Mouse (Mus musculus) WW6 (cell line): ENCODE data around the gene Wdr11.
A peak's percentile ranks its signal among the peaks of the same experiment; 100 is the strongest.

ENCODE experiments used
- DNase-seq: peaks from one replicate; pipeline ENCODE4 v3.0.0-alpha.2; 2013; ENCODE audit warnings: low read depth, low spot score

Wdr11 gene

DNA sequence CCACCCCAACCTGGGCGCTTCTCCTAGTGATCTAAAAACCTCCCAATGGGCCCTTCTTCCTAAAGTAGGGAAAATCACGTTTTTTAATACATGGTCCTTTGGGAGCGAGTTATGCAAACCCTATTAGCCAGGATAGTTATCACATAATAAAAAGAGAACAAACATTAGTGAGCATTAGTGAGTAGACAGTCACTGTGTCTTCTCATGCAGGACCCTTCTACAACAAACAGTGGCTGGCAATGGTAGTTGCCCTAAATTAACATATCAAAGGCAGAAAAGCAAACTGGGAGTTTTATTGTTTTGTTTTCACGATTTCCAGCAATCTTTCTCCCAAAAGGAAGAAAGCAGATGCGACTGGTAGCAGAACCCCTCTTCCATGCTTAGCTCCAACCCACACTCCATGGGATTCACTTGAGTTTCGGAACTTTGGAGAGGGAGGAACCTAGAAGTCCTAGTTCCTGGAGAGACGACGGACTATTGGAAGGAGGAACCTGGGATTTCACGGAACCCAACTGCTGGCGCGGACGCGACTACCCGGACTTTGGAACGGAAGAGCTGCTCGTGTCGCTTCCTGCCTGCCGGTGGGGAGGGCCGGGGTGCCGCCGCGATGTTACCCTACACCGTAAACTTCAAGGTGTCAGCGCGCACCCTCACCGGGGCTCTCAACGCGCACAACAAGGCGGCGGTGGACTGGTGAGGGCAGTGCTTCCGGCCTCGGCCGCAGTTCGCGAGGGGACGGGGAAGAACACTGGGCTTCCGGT, at the start of gene Wdr11:
Wdr11 (plus strand) TSS at position 493 of the 761 bp plus-strand sequence.
- peak; percentile 63 for DNase-seq

DNA sequence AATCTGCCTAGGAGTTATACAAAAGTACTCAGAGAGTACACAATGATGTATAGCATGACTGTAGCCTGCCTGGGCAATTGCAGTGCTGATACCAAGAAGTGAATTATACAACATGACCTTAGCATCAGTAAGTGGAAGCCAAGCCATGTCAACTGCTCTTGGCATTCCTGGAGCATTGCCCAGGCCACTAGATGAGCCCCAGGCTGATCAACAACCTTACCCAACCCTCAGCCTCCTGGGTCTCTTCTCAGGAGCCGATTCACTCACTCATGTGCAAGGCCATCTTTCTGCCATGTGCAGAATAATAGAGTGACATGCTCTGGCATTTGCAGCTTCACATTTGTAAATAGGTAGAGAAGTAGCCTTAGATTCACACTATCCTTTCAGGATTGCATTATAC, 24.1 kb upstream of the Wdr11 start:
- DNase-seq = no peak

GRCm38 (mm10) chr7:129568338-129568737, 23.3 kb upstream of the Wdr11 start:
- DNase-seq = no peak

DNA sequence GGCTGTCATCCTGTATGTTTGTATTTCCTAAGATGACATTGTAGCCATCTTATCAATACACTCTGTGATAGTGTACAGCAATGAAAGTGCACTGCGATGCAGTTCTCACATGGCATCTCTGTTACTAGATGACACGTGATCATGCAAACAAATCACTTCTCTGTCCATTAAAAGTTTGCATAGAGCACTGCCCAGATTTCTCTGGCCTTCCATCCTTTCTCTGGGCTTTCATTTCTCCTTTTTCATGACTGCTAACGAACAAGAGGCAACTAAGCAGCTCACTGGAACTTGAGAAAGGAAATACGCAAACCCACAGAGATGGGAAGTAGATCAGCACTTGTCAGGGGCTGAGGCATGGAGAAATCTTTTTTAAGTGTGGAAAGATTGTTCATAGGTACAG, 17.2 kb upstream of the Wdr11 start:
- no peak for DNase-seq

DNA sequence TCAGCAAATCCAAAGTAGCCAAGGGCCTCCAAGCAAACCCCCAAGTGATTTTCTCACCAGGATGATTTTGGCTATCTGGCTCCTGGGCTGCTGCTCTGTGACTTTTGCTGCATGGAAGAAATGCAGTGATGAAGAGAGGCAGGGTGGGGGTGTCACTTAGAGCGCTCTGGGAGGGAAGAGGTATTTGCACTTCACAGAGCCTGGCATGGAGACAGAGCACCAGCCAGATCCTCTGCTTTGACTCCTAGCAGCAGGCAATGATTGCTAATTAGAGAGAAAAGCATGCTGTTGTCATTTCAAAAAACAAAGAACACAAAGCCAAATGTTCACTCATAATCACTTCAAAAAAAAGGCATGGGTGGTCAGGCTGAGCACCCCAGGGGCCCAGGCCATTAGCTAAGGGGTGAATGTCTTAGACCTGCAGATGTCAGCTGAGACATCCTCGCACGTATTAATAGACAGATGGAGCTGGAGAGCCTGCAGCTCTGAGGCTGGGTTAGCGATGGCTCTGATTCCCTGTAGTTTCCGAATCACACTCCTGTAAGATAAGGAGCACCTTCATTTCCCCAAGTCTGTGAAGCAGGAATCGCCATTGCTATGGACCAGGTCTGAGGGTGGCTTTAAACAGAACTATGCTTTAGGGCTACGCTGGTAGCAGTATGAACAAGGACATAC, 16.4 kb upstream of the Wdr11 start:
- DNase-seq = no peak

DNA sequence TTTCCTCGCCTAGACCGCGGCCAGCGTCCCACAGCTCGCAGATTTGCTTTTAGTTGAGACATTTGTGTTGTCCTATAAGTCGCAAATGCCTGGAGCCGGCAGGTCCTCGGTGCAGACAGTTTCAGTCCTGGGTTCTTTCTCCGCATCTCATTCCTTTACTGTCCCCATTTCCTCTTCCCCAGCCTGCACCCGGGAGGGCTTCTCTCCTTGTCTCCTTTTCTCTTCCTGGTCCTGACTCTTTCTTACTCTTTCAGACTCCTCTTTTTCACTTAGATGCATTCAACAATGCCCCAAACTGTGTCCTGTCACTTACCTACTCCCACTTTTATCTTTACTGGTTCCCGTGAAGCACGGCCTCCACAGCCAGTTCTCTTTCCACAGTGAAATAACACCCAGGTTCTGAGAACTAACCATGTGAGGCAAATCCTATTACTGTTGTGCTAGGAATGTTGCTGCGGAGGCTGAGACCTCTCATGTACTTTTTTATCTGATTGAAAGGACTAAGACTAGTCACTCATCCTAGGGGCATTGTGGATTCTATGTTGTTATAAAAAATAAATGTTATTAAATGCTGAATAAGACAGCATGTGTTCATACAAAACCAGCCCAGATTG, 576 bp downstream of the Wdr11 start:
- DNase-seq = peak; percentile 3

GRCm38 (mm10) chr7:129597186-129597585, 5.5 kb downstream of the Wdr11 start:
- DNase-seq = no peak

DNA sequence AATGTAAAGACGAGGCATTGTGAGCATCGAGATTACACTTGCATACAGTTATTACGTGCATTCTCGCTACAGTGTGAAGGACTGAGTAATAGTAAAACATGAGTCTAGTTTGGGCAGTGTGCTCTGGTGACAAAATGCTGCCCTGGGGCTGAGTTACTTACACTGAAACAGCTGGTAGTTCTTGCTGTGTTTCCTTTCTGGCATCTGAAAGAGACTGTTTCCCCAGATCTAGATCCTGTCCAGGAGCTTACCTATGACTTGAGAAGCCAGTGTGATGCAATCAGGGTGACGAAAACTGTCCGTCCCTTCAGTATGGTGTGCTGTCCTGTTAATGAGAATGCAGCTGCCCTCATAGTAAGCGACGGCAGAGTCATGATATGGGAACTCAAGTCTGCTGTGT, 14.6 kb downstream of the Wdr11 start:
- DNase-seq = no peak

GRCm38 (mm10) chr7:129621141-129621540, 29.5 kb downstream of the Wdr11 start:
- no peak for DNase-seq

GRCm38 (mm10) chr7:129630351-129630750, 38.7 kb downstream of the Wdr11 start:
- no peak for DNase-seq

DNA sequence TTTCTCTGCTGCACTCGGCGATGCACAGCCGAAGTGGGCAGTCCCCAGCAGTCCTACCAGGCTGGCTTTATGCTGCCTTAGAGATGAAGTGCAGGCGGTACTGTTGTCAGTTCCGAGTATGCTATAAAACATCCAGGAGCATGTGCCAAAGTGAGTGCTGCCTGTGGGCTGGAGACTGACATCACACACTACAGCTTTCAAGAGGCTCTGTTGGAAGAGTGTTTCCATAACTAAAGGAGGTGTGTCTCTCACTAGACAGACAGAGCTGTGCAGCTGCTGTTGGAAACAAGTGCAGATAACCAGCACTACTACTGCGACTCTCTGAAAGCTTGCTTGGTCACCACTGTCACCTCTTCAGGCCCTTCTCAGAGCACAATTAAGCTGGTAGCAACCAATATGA, 39.8 kb downstream of the Wdr11 start:
- no peak for DNase-seq

DNA sequence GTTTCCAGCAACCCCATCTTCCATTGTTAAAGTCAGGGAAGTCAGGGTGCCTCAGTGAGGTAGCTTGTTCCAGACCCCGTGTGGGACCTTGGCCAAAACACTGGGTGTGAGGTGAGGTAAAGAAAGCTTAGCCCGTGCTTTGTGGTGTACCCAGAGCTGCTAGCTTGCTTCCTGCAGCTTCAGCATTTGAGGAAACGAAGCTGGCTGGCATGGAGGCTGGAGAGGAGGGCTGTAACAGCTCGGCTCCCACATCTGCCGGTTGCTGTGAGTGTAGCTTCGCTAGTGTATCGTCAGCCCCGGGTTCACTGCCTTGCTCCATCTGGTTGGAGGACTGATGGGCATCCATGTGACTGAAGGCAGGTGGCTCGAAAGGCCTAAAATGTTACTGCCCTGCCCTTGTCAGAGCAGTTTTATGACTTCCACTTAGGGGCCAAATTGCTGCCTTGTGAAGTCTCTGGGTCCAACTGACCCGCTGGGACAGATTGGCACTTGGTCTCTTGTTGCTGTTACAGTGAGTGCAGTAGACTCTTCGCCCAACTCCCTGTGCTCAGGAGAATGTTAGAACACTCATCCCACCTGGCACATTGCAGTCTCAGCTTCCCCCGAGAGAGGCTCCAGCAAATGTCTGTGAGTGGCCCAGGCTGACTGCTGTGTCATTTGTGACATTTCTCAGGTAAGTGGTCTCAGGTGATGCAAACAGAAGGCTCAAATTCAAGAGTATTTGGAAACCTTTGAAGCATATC, 44.4 kb downstream of the Wdr11 start:
- no peak for DNase-seq

DNA sequence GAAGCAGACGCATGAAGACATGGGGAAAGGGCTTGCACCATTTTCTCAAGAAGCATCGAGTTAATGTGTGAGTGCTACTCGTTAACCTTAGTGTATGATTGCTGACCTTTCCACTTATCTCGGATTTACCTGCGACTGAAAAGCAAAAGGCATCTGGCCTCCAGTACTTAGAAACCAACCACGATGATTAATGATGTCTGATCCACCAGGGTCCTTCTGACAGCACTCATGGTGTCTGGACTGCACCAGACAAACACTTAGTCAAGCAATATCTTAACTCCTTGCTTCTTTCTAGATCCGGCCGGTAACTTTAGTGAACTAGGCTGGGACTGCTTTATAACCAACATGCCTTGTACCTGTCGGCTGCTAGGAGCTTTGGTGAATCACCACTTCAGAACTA, 45.3 kb downstream of the Wdr11 start:
- DNase-seq = no peak

GRCm38 (mm10) chr7:129637906-129638475, 46.3 kb downstream of the Wdr11 start:
- no peak for DNase-seq

DNA sequence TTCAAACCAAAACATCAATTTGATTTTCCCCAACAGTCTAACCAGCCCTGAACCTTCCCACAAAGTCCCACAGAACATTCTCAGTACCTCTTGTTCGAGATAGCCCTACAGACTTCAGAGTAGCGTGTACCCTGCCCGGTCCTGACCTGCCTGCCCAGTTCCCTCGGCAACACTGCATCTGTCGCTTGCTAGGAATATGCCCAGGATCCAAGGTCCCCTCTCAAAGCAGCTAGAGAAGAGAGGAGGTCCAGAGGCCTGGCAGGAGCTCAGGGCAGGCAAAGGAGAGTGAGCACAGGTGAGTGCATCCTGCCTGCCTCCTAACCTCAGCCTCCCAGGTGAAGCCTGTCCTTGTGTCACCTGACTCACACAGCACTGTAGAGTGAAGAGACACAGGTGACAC, 47.3 kb downstream of the Wdr11 start:
- no peak for DNase-seq

DNA sequence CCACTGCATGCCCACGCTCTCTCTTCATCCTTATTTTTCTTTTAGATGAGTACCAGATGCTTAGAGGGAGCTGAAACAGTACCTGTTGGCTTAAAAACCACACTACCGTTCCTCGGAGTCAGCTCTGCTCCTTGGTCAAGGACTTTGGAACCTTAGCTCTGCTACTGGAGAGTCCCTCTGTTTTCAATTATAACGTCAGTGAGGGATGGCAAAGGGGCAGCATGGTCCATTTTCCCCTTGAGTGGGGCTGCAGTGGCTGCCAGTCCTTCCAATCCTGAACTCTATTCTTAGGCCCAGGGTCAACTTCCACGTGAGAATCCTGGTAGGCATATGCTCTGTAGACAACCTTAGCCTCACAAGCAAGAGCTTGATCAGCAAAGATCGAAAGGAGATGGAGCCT, 48.2 kb downstream of the Wdr11 start:
- no peak for DNase-seq

DNA sequence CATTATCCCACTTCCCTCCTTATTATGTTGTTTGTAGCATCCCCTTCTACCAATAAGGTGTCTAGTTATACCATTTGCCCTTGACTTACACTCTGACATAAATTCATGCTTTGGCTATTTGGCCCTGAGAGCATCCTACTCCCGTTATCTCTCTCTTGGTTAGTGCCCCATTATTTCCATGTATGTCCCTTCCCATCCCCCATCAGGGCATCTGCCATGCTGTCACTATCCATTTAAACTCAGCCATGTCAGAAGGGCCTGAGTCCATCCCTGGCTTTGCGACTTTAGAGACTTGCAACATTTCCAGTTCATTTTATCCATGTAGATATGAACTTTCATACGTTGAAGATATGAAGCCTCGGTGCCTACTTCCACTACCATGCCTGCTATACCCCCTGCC, 51.6 kb downstream of the Wdr11 start:
- DNase-seq = no peak

DNA sequence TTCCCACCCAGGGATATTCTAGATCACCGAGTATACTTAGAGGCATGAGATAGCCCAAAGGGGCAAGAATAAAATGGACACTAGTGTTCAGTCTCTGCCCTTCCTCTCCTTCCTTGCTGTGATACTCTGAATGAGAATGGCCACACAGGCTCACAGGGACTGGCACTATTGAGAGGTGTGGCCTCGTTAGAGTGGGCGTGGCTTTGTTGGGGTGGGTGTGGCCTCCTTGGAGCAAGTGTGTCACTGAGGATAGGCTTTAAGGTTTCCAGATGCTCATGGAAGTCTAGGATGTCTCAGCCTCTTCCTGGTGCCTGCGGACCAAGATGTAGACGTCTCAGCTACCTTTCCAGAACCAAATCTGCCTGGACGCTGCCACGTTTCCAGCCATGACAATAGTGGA, 56.1 kb downstream of the Wdr11 start:
- no peak for DNase-seq

DNA sequence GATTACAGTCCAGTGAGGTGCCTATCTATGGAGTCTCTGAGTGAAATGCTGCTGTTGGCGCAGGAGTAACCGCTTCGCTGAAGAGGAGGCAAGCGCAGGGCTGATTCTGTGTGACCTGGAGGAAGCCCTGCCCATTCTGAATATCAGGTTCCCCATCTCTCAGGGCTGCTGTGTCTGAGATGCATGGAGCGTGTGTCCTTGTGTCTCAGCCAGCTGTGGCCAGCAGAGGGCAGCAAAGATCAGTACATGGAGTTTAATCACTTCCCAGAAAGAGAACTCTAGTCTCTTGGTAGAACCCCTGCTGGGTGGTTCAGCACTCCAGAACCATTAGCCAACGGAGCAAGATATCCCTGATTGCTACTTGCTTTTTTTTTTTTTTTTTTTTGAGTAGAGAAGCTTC, 57.3 kb downstream of the Wdr11 start:
- peak; percentile 53 for DNase-seq

DNA sequence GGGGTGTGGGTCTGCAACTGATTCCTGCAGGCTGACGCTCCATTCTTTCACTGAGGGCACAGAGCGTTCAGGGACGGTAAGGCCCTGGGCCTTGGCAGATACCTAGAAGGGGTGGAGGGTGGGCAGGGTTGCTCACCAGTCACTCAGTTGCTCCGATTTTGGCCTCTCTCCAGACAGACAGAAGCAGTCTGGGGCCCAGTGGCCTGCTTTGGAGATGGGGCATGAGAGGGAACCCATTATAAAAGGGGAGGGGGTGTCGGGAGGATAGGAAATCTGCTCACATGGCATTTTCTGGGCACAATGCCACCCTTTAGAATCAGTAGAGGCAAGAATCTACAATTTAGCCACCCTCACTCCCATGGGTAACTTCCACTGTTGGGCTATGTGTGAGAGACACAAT, 59.1 kb downstream of the Wdr11 start:
- no peak for DNase-seq

- DNase-seq = no peak
Observed at GRCm38 (mm10) chr7:129651781-129652180, 60.1 kb downstream of the Wdr11 start.

DNA sequence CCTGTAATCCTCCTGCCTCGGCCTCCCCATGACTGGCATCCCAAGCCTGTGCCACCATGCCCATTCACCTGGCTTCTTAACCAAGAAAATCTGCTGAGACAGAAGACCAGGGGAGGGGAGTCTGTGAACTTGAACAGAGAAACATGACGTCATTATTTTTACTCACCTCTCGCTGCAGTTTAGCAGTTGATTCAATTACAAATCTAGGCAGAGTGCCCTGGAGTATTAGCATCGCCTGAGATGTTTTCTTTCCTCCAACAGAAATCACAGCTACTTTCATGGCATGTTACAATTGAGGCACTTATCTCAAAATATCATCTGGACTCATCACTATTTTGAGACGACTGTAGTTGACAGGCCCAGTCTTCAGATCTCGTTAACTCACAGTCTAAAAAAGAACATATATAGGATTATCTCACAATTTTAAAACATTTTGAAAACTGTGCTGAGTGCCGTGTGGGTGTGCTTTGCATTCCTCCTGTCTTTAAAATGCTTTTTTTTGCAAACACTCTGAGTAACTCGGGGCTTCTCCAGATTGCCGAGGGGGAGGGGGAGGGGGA, 61.3 kb downstream of the Wdr11 start:
- DNase-seq = no peak
